Mouse (Mus musculus) embryonic facial prominence, embryonic 15.5 days (tissue): Measurements from ENCODE around the gene Rarb. TPM values are rescaled to one million over a fixed set of nuclear protein-coding genes. Genes with fewer than 3 reads are reported as not detected.
A peak's percentile ranks its signal among the peaks of the same experiment; 100 is the strongest.

Experiments
- ATAC-seq: fragments of 200-750 bp; cut with Nextera tagmentation; 2 replicates; pipeline ENCODE4 v1.8.0; 2017; ENCODE audit warnings: low read depth, moderate TSS enrichment; ENCODE audit not compliant: insufficient number of reproducible peaks, low FRiP score, low TSS enrichment
- H3K27ac ChIP-seq: fragments of 300-500 bp; sonication (generic); replicated peaks from 2 replicates; pipeline ENCODE4 v1.5.1; 2015; ENCODE audit warnings: mild to moderate bottlenecking, inconsistent platforms
- H3K27me3 ChIP-seq: fragments of 300-500 bp; sonication (generic); 2 replicates; pipeline ENCODE4 v1.6.1; 2015; ENCODE audit warnings: inconsistent platforms
- H3K36me3 ChIP-seq: fragments of 300-500 bp; sonication (generic); 2 replicates; pipeline ENCODE4 v1.6.1; 2015; ENCODE audit warnings: mild to moderate bottlenecking, inconsistent platforms
- H3K4me1 ChIP-seq: fragments of 300-500 bp; sonication (generic); 2 replicates; pipeline ENCODE4 v1.6.1; 2015; ENCODE audit warnings: inconsistent platforms
- H3K4me2 ChIP-seq: fragments of 300-500 bp; sonication (generic); replicated peaks from 2 replicates; pipeline ENCODE4 v1.6.1; 2015; ENCODE audit warnings: mild to moderate bottlenecking, inconsistent platforms
- H3K4me3 ChIP-seq: fragments of 300-500 bp; sonication (generic); replicated peaks from 2 replicates; pipeline ENCODE4 v1.5.1; 2015; ENCODE audit warnings: mild to moderate bottlenecking, inconsistent platforms
- H3K9ac ChIP-seq: fragments of 300-500 bp; sonication (generic); 2 replicates; pipeline ENCODE4 v1.6.1; 2015; ENCODE audit warnings: inconsistent platforms
- H3K9me3 ChIP-seq: fragments of 300-500 bp; sonication (generic); replicated peaks from 2 replicates; pipeline ENCODE4 v1.6.1; 2016; ENCODE audit warnings: inconsistent platforms
- WGBS: fragments of 180-500 bp; shearing (Covaris S2); methylation state at CpG from one replicate; pipeline ENCODE4 v1.1.7; 2015; 5-methylcytosine and 5-hydroxymethylcytosine counted together
- polyA plus RNA-seq: library from polyadenylated mRNA; unstranded; fragments of >200 nt; fragmentation: Nextera tagmentation; extraction: Ambion mirVana; gene quantifications from 2 replicates; pipeline ENCODE4 v1.2.1, GENCODE M21; 2015

Rarb gene
- 9.3 and 12.6 TPM in 2 replicates for polyA plus RNA-seq

- H3K27ac ChIP-seq = no peak within 1 kb of the TSS
- H3K4me2 ChIP-seq = no peak within 1 kb of the TSS
- WGBS = 92% methylated on average over 4 of the region's 4 CpGs
- H3K4me1 ChIP-seq = no peaks in the 10 kb centered on the region
- no peak for ATAC-seq
- H3K27me3 ChIP-seq = no peaks in the 10 kb centered on the region
- no peaks in the 10 kb centered on the region for H3K9me3 ChIP-seq
- H3K36me3 ChIP-seq = no peaks in the 10 kb centered on the region
- no peak within 1 kb of the TSS for H3K4me3 ChIP-seq
- no peak within 1 kb of the TSS for H3K9ac ChIP-seq
Measured at GRCm38 (mm10) chr14:16818602-16819250, at the start of gene Rarb. Rarb (minus strand) TSS chr14:16819156.

DNA sequence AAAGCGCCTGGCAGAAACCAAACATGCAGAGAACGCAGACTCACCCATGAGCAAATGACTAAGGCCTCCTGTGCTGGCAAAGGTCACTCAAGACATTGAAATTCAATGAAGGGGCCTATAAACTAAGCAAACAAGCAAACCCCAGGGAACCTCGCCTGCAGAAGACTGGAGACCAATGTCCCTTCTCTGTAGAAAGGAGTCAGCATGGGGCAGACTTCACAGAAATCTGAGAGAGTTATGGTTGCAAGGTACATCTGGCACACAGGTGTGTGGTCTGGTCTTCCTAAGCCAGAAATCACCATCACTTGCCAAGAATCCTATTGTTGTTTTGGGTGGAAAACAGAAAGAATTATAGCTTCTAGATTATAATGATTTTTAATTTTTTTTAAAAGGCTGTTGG is 23.1 kb upstream of the Rarb start:
- no peak overlapping the region for H3K4me2 ChIP-seq
- H3K36me3 ChIP-seq = no peaks in the 10 kb centered on the region
- H3K4me3 ChIP-seq = no peak overlapping the region
- H3K9ac ChIP-seq = no peak overlapping the region
- peaks cover 6% of the 10 kb centered on the region; the same call in 1 of the 2 replicates for H3K4me1 ChIP-seq
- no peaks in the 10 kb centered on the region for H3K27me3 ChIP-seq
- WGBS = 85% methylated on average over 3 of the region's 3 CpGs
- ATAC-seq = no peak
- H3K9me3 ChIP-seq = no peaks in the 10 kb centered on the region
- no peak overlapping the region for H3K27ac ChIP-seq

GRCm38 (mm10) chr14:16841597-16841989 is 22.6 kb upstream of the Rarb start:
- no peaks in the 10 kb centered on the region for H3K36me3 ChIP-seq
- H3K4me3 ChIP-seq = no peak overlapping the region
- H3K9ac ChIP-seq = no peak overlapping the region
- H3K4me1 ChIP-seq = peaks cover 6% of the 10 kb centered on the region; the same call in 1 of the 2 replicates
- no peak for ATAC-seq
- 75% methylated on average over 6 of the region's 6 CpGs for WGBS
- H3K27me3 ChIP-seq = no peaks in the 10 kb centered on the region
- H3K9me3 ChIP-seq = no peaks in the 10 kb centered on the region
- no peak overlapping the region for H3K4me2 ChIP-seq
- no peak overlapping the region for H3K27ac ChIP-seq

GRCm38 (mm10) chr14:16840951-16841596 is 22.1 kb upstream of the Rarb start:
- Histone ChIP-seq H3K36me3 (no peaks in the 10 kb centered on the region), H3K4me2 (no peak overlapping the region), H3K9ac (no peak overlapping the region), H3K4me1 (peaks cover 6% of the 10 kb centered on the region; the same call in 1 of the 2 replicates), H3K4me3 (no peak overlapping the region), H3K9me3 (no peaks in the 10 kb centered on the region), H3K27ac (0 out of 2 replicates have a peak overlapping the region, but pooled peaks have one; percentile 22), H3K27me3 (no peaks in the 10 kb centered on the region)
- ATAC-seq = peak; percentile 60; the same call in 1 of the 2 replicates
- WGBS = 47% methylated on average over 8 of the region's 8 CpGs

DNA sequence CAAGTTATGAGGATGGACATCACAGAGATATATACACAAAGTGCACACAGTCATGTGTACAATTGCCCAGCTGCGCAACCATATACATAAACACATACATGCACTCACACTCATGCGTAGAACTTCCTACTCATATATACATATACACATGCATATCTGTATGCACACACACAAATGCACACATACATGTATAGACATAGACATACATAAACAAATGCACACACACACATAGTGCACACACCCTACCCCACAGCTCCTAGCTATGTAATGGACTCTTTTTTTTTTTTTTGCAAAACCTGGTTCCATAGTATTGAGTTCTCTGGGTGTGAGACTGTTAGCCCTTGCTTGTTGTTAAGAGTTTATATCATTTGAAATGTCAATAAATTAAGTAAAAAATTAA is 21.2 kb upstream of the Rarb start:
- H3K36me3 ChIP-seq = no peaks in the 10 kb centered on the region
- H3K4me3 ChIP-seq = no peak overlapping the region
- no peak overlapping the region for H3K4me2 ChIP-seq
- no peak overlapping the region for H3K9ac ChIP-seq
- no peaks in the 10 kb centered on the region for H3K27me3 ChIP-seq
- ATAC-seq = no peak
- no peak overlapping the region for H3K27ac ChIP-seq
- 98% methylated on average over 2 of the region's 2 CpGs for WGBS
- H3K4me1 ChIP-seq = peaks cover 6% of the 10 kb centered on the region; the same call in 1 of the 2 replicates
- H3K9me3 ChIP-seq = no peaks in the 10 kb centered on the region

GRCm38 (mm10) chr14:16815096-16815741 is 3.7 kb downstream of the Rarb start:
- H3K4me2 ChIP-seq = no peak overlapping the region
- H3K27me3 ChIP-seq = no peaks in the 10 kb centered on the region
- no peaks in the 10 kb centered on the region for H3K36me3 ChIP-seq
- no peak overlapping the region for H3K27ac ChIP-seq
- H3K9me3 ChIP-seq = no peaks in the 10 kb centered on the region
- no peak for ATAC-seq
- no peaks in the 10 kb centered on the region for H3K4me1 ChIP-seq
- H3K9ac ChIP-seq = no peak overlapping the region
- H3K4me3 ChIP-seq = no peak overlapping the region
- WGBS = 71% methylated on average over 1 of the region's 1 CpGs

DNA sequence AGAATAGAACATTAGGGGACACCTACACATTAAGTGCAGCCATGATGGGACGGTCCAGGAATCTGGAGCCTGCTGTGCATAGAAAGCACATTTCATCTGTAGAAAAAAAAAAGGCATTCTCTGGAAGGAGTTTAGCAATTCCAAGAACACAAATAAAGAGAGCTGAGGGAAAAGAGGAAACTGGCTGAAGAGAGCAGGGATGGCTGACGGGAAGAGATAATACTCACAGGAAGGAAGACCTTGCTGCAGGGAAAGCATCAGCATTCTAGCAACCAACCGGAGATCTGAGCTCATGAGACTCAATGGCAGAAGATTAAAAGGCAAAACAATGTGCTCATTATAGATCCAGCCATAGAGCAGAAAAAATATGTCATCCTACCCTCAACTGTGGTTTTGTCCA is 12.8 kb downstream of the Rarb start:
- 76% methylated on average over 3 of the region's 3 CpGs for WGBS
- H3K4me2 ChIP-seq = no peak overlapping the region
- no peak overlapping the region for H3K4me3 ChIP-seq
- H3K9me3 ChIP-seq = no peaks in the 10 kb centered on the region
- no peaks in the 10 kb centered on the region for H3K27me3 ChIP-seq
- H3K36me3 ChIP-seq = no peaks in the 10 kb centered on the region
- H3K27ac ChIP-seq = no peak overlapping the region
- H3K4me1 ChIP-seq = no peaks in the 10 kb centered on the region
- ATAC-seq = no peak
- H3K9ac ChIP-seq = no peak overlapping the region

GRCm38 (mm10) chr14:16790161-16790560 is 28.8 kb downstream of the Rarb start:
- ATAC-seq = no peak
- H3K9me3 ChIP-seq = no peaks in the 10 kb centered on the region

DNA sequence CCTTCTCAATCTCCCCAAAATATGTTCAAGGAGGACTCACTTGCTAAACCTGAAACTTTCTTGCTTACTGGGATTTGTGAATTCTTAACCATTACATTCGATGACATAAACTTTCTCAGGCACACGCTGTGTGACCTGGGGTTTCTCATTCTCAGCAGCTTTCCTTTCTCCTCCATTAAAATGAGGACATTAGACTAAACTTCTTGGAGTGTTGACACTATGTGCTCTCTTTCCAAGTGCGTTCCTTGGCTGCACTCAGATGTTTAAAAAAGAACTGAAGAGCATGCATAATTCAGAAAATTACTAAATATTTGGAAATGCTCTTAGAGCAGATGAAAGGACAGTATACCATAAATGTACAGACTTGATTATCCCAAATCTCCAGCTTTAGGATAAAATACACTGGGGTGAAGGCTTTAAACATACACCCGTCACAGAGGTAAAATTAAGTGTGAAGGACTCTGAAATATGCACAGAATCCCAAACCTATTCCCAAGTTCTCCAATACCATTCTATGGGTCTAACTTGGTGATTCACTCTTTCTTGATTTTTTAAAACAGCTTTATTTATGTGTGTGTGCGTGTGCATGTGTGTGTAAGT is 36.9 kb downstream of the Rarb start:
- H3K27ac ChIP-seq = no peak overlapping the region
- no peak overlapping the region for H3K4me3 ChIP-seq
- 71% methylated on average over 5 of the region's 5 CpGs for WGBS
- no peaks in the 10 kb centered on the region for H3K36me3 ChIP-seq
- H3K4me2 ChIP-seq = no peak overlapping the region
- H3K27me3 ChIP-seq = no peaks in the 10 kb centered on the region
- H3K9me3 ChIP-seq = no peaks in the 10 kb centered on the region
- H3K9ac ChIP-seq = no peak overlapping the region
- ATAC-seq = no peak
- H3K4me1 ChIP-seq = no peaks in the 10 kb centered on the region

More at GRCm38 (mm10) chr14:16790161-16790560, 28.8 kb downstream of the Rarb start:
- Histone ChIP-seq H3K4me1 (no peaks in the 10 kb centered on the region), H3K27ac (no peak overlapping the region), H3K4me2 (no peak overlapping the region), H3K9ac (no peak overlapping the region), H3K4me3 (no peak overlapping the region), H3K27me3 (no peaks in the 10 kb centered on the region), H3K36me3 (no peaks in the 10 kb centered on the region)
- 80% methylated on average over 1 of the region's 1 CpGs for WGBS

GRCm38 (mm10) chr14:16776723-16777381 is 42.1 kb downstream of the Rarb start:
- Histone ChIP-seq H3K9me3 (no peaks in the 10 kb centered on the region), H3K4me2 (no peak overlapping the region), H3K36me3 (no peaks in the 10 kb centered on the region), H3K4me3 (no peak overlapping the region), H3K27me3 (no peaks in the 10 kb centered on the region), H3K4me1 (no peaks in the 10 kb centered on the region), H3K27ac (no peak overlapping the region), H3K9ac (no peak overlapping the region)
- no peak; the same call in 1 of the 2 replicates for ATAC-seq
- WGBS = 60% methylated on average over 2 of the region's 2 CpGs

DNA sequence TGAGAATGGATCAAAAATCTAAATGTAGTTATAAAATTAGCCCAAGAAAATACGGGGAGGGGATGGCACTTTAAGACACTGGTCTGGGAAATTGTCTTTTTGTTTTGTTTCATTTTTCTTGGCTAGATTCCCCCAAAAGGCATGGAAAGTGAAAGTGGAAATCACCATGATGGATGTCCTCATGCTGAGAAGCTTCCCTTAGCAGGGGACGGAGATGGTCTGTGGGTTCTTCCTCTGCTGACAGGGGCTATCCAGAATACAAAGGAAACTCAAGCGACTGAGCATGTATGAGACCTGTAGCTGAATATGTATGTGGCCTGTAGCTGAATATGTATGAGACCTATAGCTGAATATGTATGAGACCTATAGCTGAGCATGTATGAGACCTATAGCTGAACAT is 46.0 kb downstream of the Rarb start:
- Histone ChIP-seq H3K4me1 (no peaks in the 10 kb centered on the region), H3K9me3 (no peaks in the 10 kb centered on the region), H3K9ac (no peak overlapping the region), H3K27me3 (no peaks in the 10 kb centered on the region), H3K4me2 (no peak overlapping the region), H3K36me3 (no peaks in the 10 kb centered on the region), H3K27ac (no peak overlapping the region), H3K4me3 (no peak overlapping the region)
- ATAC-seq = no peak
- 77% methylated on average over 3 of the region's 3 CpGs for WGBS
